Mouse (Mus musculus) ES-E14 (cell line): ENCODE data around the gene Rab15. TPM values are rescaled to one million over a fixed set of nuclear protein-coding genes. Genes with fewer than 3 reads are reported as not detected.
A peak's percentile ranks its signal among the peaks of the same experiment; 100 is the strongest.
"Not testable (repeated sequence)": the region's sequence is repeated elsewhere in the genome, so short reads cannot be mapped to it uniquely, and the experiment has no call there.

Experiments
- DNase-seq: peaks from one replicate; pipeline ENCODE4 v3.0.0-alpha.2; 2013; ENCODE audit warnings: low read depth, low spot score
- H3K27ac ChIP-seq: 2 replicates; pipeline ENCODE4 v1.5.1; 2012; ENCODE audit warnings: low read depth, mild to moderate bottlenecking, low read length, moderate library complexity, mixed read lengths; ENCODE audit not compliant: poor library complexity, insufficient read depth, severe bottlenecking
- H3K36me3 ChIP-seq: 2 replicates; pipeline ENCODE4 v1.6.1; 2012; ENCODE audit warnings: mild to moderate bottlenecking, low read length, moderate library complexity, mixed read lengths; ENCODE audit not compliant: control insufficient read depth, poor library complexity, insufficient read depth, severe bottlenecking
- H3K4me1 ChIP-seq, 2 experiments: fragments of 150-350 bp in 1 of 2; sonication (generic) in 1 of 2; 2 replicates each; pipeline ENCODE4 v1.6.1; 2012; ENCODE audit warnings: low read length in 2 of 2, mild to moderate bottlenecking in 1 of 2, mixed read lengths in 1 of 2; ENCODE audit not compliant: control insufficient read depth in 2 of 2, insufficient read depth in 2 of 2, poor library complexity in 1 of 2
- H3K4me3 ChIP-seq, 2 experiments: fragments of 150-350 bp in 1 of 2; sonication (generic) in 1 of 2; 2 replicates each; pipeline ENCODE4 v1.5.1; 2012; ENCODE audit warnings: low read length in 2 of 2, low read depth in 1 of 2, mild to moderate bottlenecking in 1 of 2, mixed read lengths in 1 of 2; ENCODE audit not compliant: insufficient read depth in 1 of 2, poor library complexity in 1 of 2, severe bottlenecking in 1 of 2
- H3K9ac ChIP-seq: 2 replicates; pipeline ENCODE4 v1.6.1; 2012; ENCODE audit warnings: low read depth, mild to moderate bottlenecking, low read length, mixed read lengths; ENCODE audit not compliant: poor library complexity, insufficient read depth, severe bottlenecking
- H3K9me3 ChIP-seq: fragments of 150-350 bp; sonication (generic); 2 replicates; pipeline ENCODE4 v1.6.1; 2012; ENCODE audit warnings: low read depth, mild to moderate bottlenecking, low read length; ENCODE audit not compliant: control insufficient read depth, insufficient read depth
- CHD2 ChIP-seq: IDR thresholded peaks from 2 replicates; pipeline ENCODE4 v1.6.1; 2014; ENCODE audit warnings: mild to moderate bottlenecking, low read depth, low read length, inconsistent platforms
- HCFC1 ChIP-seq: IDR thresholded peaks from 2 replicates; pipeline ENCODE4 v1.6.1; 2012; ENCODE audit warnings: low read length, inconsistent platforms, borderline replicate concordance; ENCODE audit not compliant: insufficient read depth
- MAFK ChIP-seq: IDR thresholded peaks from 2 replicates; pipeline ENCODE4 v1.6.1; 2014; ENCODE audit warnings: mild to moderate bottlenecking, low read depth, low read length, inconsistent platforms; ENCODE audit not compliant: insufficient read depth
- ZC3H11A ChIP-seq: IDR thresholded peaks from 2 replicates; pipeline ENCODE4 v1.6.1; 2012; ENCODE audit warnings: low read depth, mild to moderate bottlenecking, inconsistent platforms, low read length, borderline replicate concordance
- ZNF384 ChIP-seq: IDR thresholded peaks from 2 replicates; pipeline ENCODE4 v1.6.1; 2012; ENCODE audit warnings: low read depth, low read length, inconsistent platforms
- in situ Hi-C, 2 experiments: fragments of 600-800 bp; cut with MboI; formaldehyde crosslinking; loops; one replicate each; pipeline ENCODE4 v1.15.1; 2025; ENCODE audit warnings: low sequenced_read_pairs in 2 of 2, inconsistent platforms in 1 of 2; ENCODE audit not compliant: unreplicated experiment in 2 of 2
- total RNA-seq: library from RNA; depleted of rRNA; stranded (reverse); fragments of 300-350 nt; gene quantifications from 2 replicates; pipeline ENCODE4 v1.2.3, GENCODE M21; 2012

Gene Rab15
- total RNA-seq, 1 experiment: 9.5 TPM

- TF ChIP-seq ZNF384 (no peak), HCFC1 (no peak)
- no peak overlapping the region for H3K27ac ChIP-seq
Measured at GRCm38 (mm10) chr12:76803028-76803427, 19.7 kb downstream of the Rab15 start.

GRCm38 (mm10) chr12:76798008-76798720 lies 24.5 kb downstream of the Rab15 start:
- H3K36me3 ChIP-seq: peaks cover 2% of the 10 kb centered on the region; the same call in 1 of the 2 replicates
- no peak overlapping the region for H3K4me3 ChIP-seq
- in situ Hi-C loops: no loop called here
- no peak for DNase-seq
- TF ChIP-seq ZC3H11A (no peak), HCFC1 (no peak), CHD2 (no peak), MAFK (no peak), ZNF384 (no peak)
- H3K9ac ChIP-seq: no peak overlapping the region
- H3K9me3 ChIP-seq: no peaks in the 10 kb centered on the region
- no peak overlapping the region for H3K27ac ChIP-seq
- peaks cover 10 to 12% of the 10 kb centered on the region in 2 experiments; a peak in 3 of 4 replicates for H3K4me1 ChIP-seq

More at GRCm38 (mm10) chr12:76803028-76803427, 19.7 kb downstream of the Rab15 start:
- Histone ChIP-seq H3K36me3 (peaks cover 2% of the 10 kb centered on the region; the same call in 1 of the 2 replicates), H3K4me1 (0 out of 4 replicates have a peak, but pooled peaks cover 0 to 2% of the 10 kb centered on the region in 2 experiments), H3K9ac (no peak overlapping the region), H3K9me3 (no peaks in the 10 kb centered on the region), H3K4me3 (no peak overlapping the region)
- DNase-seq: no peak
- in situ Hi-C loops: no loop called here

GRCm38 (mm10) chr12:76796938-76797539 lies 25.7 kb downstream of the Rab15 start:
- in situ Hi-C loops: no loop called here
- Histone ChIP-seq H3K36me3 (no peaks in the 10 kb centered on the region; the same call in 1 of the 2 replicates), H3K4me3 (no peak overlapping the region), H3K9me3 (no peaks in the 10 kb centered on the region), H3K27ac (no peak overlapping the region), H3K9ac (no peak overlapping the region), H3K4me1 (peaks cover 10 to 12% of the 10 kb centered on the region in 2 experiments; a peak in 3 of 4 replicates)
- TF ChIP-seq HCFC1 (no peak), ZC3H11A (no peak), CHD2 (no peak), MAFK (no peak), ZNF384 (no peak)
- DNase-seq: no peak

GRCm38 (mm10) chr12:76795350-76795749 lies 27.4 kb downstream of the Rab15 start, which contains the start of gene Gpx2:
TSS of gene Gpx2 (minus strand) at chr12:76795554.
- DNase-seq: peak; percentile 17
- in situ Hi-C loops: no loop called here
- no peaks in the 10 kb centered on the region for H3K9me3 ChIP-seq
- no peaks in the 10 kb centered on the region; the same call in 1 of the 2 replicates for H3K36me3 ChIP-seq
- peaks cover 10 to 12% of the 10 kb centered on the region in 2 experiments; a peak in 3 of 4 replicates for H3K4me1 ChIP-seq
- H3K27ac ChIP-seq: no peak within 1 kb of the TSS
- no peak within 1 kb of the TSS for H3K9ac ChIP-seq
- no peak within 1 kb of the TSS for H3K4me3 ChIP-seq
- TF ChIP-seq MAFK (peak; percentile 78), CHD2 (no peak), ZNF384 (no peak), HCFC1 (no peak)

- H3K27ac ChIP-seq, H3K9ac ChIP-seq, H3K9me3 ChIP-seq, DNase-seq, H3K4me3 ChIP-seq, in situ Hi-C loops, H3K36me3 ChIP-seq: not testable (repeated sequence)
- H3K4me1 ChIP-seq: peaks cover 10% of the 10 kb centered on the region in 2 experiments; a peak in 3 of 4 replicates
Measured at GRCm38 (mm10) chr12:76792540-76792939, 30.2 kb downstream of the Rab15 start.
